Mouse (Mus musculus): Measurements from ENCODE around the gene St6galnac3.

DNA sequence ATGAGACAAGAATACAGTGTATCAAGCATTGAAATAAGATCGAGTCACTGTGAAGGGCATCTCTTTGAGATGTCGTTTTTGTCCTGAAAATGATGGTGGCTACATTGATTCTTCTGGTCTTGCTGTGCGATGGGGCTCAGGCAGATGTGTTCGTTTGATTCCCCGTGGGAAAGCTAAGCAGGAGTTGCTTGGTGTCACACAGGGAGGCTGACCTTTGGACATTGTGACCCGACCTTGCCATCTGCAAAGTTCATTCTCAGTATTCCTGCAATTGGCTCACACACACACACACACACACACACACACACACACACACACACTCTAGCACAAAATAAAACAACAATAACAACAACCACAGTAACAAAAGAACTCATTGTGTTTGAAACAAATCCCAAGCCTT is 543.7 kb downstream of the St6galnac3 start:
- TF ChIP-seq CTCF (IDR thresholded peaks at IDR 0.05; ENCODE audit: extremely low read depth, insufficient read depth, low read length) (no peak), POLR2A (IDR thresholded peaks at IDR 0.05; ENCODE audit: extremely low read depth, insufficient read depth, low read length) (no peak)
